Mouse (Mus musculus) thymus, postnatal 10 days (tissue): ENCODE results near the gene R3hdm2.

Source experiments
- DNase-seq, 2 experiments: peaks; one replicate each; pipeline ENCODE4 v3.0.0; 2021; ENCODE audit warnings: low spot score in 2 of 2

R3hdm2 gene

DNA sequence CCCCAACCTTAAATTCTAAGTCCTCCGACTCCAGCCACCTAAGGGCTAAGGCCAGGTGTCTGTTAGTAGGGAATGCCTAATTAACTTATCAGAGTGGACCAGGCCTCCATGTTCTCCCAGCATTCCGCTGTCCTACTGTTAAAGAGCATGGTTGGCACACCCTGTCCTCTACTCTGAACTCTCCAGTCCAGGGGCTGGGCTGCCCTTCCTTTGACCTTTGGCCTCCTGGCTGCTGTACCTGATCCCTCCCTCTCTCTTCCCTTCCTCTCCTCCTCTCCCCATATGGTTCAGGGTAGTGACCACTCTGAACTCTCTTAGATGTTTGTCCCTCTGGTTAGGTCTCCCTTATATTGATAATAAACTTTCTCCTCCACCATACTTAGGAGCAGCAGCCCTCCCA lies 45.7 kb downstream of the R3hdm2 start:
- no peak for DNase-seq

DNA sequence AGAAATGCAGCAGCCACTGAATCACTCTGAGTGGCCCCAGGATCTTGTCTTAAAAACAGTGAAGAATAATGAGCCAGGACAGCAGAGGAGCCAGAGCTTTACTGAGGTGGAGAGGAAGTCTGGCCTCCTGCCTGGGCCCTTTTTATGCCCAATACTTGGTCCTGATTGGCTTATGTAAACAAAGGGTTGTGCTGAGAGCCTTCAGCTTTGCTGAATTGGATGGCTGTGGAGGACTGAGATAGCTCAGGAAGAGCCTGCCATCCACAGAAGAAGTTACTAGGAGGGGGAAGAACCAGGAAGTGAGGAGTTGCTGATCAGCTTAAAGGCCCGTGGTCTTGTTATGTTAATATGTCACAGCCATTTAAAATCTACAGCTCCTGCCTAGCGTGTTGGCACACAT lies 46.5 kb downstream of the R3hdm2 start:
- DNase-seq, result no peak

DNA sequence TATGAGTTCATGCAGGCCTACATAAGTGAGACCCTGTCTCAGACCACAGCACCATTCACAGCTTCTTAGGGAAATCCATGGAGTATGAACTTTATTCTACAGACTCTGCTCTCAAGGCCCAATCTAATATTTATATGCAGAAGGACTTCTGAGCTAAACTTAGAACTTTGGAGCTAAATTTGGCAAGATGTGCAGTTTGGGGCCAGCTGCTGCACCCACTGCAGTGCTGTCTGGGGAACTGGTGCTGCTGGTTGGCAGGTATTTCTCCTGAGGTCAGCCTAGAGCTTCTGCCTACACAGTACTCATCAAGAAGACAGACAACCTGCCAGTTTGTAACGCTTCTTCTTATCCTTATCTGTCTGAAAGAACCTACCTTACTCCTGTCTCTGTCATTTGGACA lies 47.0 kb downstream of the R3hdm2 start:
- DNase-seq, result no peak

DNA sequence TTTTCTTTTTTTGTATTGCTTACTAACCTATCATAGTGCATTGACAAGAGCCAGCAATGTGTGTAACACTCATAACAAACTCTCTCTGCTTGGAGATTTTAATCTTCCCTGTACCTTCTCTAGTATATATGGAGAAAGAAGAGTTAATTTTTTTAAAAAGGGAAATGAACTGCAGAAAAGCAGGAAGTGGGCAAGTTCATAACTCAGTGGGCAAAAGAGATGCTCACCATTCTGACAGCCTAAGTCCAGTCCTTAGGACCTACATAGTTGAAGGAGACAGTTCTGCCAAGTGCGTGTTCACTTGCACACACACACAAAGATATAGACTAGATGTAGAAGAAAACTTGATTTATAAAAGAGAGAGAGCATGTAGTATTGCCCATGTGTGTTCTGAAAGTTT lies 47.9 kb downstream of the R3hdm2 start:
- no peak for DNase-seq

DNA sequence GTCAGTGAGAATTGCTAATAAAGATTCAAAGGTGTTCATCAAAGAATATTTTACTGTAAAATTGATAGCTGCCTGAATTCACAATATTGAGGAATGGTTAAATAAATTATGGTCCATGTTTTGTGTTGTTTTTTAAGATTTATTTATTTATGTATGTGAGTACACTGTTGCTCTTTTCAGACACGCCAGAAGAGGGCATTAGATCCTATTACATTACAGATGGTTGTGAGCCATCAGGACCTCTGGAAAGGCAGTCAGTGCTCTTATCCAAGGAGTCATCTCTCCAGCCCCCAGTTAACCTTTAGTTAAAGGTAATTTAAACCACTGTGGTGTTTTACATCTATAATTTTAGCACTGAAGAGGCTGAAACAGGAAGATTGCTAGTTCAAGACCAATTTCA lies 49.4 kb downstream of the R3hdm2 start:
- DNase-seq, result no peak

DNA sequence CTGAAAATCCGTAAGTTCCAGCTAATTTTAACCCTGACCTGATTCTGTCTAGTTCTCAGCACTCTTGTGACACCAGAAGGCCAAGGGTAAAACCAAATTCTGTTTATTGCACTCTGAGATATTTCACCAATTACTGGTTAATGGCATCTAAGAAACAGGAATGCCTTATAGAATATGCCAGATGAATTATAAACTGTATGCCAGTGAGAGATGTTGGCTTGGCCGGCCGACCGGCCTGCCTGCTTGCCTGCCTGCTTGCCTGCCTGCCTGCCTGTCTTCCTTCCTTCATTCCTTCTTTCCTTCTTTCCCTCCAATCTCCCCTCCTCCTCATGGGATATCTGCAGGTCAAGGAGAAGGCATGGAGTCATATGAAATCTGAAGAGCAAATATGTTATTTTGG lies 52.3 kb downstream of the R3hdm2 start:
- no peak for DNase-seq

DNA sequence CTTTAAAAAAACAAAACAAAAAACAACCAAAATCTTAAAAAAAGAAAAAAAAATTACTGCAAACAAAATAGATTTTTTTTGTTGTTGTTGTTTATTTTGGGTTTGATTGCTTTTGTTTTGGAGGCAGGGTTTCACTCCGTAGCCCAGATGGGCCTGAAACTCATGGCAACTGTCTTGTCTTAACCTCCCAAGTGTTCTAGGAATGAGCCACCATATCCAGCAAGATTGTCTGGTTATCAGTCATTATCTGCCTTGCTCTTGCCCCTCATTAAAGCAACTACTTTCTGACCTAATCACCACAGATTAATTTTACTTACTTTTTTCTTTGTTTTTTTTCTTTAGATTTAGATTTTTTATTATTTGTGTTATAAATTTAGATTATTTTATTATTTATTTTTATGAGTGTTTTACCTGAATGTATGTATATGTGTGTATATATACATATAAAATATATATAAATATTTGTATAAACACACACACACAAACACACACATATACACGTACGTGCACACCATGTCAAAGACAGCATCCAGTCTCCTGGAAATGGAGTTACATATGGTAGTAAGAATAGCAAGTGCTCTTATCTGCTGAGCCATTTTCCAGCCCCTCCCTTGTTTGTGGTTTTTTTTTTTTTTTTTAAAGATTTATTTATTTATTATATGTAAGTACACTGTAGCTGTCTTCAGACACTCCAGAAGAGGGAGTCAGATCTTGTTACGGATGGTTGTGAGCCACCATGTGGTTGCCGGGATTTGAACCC lies 57.4 kb downstream of the R3hdm2 start:
- DNase-seq, result no peak

DNA sequence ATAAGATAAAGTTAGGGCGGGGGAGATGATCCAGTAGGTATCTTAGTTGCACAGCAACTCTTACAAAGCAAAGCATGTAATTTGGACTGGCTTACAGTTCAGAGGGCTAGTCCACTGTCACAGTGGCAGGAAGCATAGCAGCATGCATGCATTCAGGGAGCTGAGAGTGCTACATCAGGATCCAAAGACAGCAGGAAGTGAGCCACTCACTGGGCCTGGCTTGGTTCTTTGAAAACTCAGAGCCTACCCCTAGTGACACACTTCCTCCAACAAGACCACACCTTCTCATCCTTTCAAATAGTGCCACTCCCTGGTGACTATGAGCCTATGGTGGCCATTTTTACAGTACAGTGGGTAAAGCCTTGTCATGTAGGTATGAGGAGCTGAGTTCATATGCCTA lies 73.6 kb downstream of the R3hdm2 start:
- DNase-seq, result no peak

DNA sequence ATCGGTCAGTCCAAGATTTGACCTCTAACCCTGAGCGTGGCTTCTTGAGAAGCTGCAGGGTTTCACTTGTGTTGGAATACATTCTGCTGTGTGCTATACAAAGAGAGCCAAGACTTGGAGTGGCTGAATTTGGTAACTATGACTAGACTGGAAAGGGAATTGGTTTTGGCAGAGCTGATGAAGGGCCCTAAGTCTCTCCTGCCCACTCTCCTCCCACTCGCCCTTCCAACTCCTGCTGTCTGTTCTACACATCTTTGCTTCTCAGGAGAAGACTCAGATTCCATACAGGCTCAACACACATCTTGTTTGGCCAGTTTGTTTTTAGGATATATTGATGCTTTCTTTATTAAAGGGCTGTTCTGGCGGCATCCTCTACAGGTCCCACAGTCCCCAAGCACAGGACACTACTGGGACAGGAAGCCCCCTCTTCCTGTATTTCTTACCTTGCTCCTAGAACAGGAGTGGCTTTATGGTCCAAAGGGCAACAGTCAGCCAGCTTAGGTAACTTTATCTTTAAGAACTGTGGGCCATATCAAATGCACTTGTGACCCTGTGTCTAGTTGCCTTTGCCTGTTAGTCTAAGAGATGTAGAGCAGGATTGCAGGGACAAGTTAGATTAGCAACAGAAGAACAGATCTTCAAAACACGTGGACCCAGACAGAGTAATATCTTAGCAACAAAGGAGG lies 82.4 kb downstream of the R3hdm2 start:
- no peak for DNase-seq

DNA sequence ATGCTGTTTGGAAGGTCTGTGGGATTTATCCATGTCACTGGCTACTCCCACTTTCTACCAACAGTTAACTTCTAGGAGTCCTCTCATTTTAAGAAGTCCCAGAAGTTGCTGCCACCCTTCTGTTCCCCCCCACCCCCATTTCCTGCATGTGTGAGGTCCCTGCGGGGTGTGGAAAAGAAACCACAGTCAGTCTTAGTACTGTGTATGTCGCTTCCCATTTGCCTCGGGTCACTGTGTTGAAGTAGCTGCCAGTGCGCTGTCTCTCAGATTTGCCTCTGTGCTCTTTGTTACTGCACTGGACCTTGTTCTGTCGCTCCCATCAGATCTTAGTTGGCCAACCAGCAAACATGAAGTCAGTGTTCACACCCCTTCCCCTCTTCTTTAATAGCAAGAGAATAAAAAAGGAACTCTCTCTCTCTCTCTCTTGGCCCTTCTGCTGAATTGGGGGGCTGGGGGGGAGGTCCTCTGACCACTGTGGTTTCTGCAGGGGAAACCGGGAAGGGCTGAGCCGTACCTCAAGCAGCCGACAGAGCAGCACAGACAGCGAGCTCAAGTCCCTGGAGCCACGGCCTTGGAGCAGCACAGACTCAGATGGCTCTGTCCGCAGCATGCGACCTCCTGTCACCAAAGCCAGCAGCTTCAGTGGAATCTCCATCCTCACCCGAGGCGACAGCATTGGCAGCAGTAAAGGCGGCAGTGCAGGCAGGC lies 91.3 kb downstream of the R3hdm2 start:
- DNase-seq, result peak; percentile 27 to 56

DNA sequence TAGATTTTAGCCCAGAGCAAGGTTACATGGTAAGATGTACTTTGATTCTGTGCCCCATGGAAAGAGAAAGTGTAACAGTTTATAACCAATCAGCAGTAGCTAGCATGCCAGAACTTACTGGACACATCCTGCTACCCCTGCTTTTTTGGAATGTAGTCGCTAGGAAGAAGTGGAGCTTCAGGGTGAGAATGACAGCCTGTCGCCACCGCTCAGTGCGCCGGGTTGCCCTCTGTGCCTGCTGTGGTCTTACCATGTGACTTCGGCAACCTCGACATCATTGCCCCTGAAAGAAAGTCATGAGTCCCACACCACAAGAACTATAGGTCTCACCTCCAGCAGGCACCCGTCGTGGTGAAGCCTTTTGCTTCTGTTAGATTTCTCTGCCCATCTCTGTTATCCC lies 92.6 kb downstream of the R3hdm2 start:
- no peak for DNase-seq

DNA sequence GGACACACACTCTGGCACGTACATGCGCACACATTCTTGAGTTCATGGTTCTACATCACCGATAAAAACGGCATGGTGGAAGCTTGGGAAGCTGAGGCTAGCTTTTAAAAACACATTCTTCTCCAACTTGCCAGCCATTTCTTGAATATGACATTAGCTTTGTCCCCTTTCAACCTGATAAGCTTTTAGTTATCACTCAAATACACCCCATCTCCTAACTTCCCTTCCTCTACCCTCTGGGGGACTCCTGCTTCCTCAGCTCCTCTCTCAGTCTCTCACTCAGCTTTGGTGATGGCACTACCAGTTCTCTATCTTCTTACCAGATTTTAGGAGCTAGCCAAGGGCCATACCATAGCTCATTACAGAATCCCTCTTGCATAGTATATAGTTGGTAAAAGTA lies 95.0 kb downstream of the R3hdm2 start:
- no peak for DNase-seq

DNA sequence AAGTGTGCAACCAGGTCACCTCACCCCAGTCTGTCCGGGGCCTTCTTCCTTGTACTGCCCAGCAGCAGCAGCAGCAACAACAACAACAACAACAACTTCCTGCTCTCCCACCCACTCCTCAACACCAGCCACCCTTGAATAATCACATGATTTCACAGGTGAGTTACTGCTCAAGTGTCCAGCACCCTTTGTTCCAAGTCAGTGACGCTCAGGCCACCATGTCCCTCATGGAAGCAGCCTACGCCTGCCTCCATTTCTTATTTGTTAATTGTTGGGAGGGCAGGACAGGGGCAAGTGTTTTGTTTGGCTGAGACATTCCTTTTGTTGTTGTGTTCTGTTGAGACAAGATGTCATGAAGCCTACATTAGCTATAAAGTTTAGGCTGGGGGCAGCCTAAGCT lies 96.4 kb downstream of the R3hdm2 start:
- DNase-seq, result no peak

DNA sequence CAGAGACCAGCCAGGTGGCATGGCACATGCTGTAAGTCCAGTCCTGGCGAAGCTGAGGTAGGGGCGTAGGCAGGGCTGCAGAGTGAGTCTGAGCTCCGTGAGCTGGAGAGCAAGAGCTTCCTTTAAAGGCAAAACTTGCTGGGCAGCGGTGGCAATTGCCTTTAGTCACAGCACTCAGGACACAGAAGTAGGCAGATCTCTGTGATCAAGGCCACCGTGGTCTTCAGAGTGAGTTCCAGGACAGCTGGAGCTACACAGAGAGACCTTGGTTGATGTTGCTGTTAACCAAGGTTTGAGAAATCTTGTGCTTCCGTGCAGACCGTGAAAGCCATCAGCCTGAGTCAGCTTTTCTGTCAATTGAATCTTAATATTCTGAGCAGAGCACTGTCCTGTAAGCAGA lies 97.2 kb downstream of the R3hdm2 start:
- DNase-seq, result no peak

DNA sequence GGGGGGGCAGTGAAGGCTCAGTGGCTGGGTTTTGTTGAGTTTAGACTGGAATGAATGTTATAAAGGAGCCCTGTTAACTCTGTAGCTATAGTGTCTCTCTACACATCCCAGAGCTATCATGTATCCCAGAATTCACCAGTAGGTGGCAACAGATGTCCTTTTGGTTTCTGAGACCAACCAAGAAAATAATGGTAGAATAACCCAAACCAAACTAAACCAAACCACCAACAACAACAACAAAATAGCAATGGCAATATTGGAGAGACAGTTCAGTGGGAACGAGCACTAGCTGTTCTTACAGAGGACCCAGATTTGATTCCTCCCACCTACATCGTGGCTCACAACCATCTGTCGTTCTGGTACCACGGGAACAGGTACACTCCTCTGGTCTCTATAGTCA lies 99.0 kb downstream of the R3hdm2 start:
- DNase-seq, result peak in 1 of 2 experiments; percentile 31

DNA sequence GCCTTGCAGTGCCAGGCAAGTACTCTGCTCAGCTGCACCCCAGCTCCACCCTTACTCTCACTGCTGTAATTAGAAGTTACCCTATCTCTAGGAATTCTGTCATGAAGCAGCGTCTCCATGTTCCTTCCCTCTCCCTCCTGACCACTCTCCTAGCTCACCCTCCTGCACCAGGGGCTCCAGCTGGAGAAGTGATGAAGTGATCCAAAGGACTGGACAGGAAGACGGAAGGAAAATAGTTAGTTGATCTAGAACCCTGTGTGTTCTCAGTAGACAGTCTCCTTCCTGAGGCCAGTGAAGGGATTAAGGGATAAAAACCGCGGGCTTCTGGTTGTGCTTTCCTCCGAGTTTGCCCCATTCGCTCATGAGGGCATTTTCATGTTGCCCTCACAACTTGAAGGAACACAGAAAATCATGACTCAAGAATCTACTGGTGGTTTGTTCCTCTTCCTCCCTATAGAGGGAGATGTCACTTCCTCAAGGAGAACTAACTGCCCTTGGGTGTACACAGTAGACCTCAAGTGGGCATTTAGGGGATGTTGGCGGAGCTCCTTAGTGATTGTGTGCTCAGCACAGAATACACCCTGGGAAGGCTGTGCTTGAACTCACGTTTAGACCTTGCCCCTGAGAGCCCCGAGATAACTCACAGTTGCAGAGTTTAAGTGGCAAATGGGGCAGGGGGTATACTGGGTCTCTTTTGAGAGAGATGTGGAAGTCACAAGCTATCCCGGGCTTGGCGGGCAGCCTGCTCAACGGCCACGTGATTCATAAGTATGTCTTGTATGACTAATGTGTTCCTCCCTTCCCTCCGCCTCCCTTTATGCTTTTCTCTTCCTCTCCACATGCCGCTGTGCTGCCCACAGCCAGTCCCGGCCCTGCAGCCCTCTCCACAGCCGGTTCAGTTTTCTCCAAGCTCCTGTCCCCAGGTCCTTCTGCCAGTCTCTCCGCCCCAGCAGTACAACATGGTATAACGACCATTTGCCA lies 101.0 kb downstream of the R3hdm2 start:
- no peak for DNase-seq

DNA sequence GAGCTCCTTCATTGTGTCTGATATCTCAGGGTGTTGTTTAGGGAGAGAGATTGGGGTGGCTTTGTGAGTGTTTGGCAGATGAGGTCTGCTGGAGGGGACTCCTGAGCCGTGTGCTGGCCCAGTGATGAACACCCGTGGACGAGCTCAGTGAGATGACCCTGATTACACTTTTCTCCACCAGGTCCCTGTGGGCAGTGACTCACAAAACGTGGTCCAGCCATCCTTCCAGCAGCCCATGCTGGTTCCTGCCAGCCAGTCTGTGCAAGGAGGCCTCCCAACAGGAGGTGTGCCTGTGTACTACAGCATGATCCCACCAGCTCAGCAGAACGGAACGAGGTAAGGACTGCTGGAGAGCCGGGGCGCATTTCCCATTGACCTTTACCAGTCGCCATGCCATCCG lies 105.1 kb downstream of the R3hdm2 start:
- no peak for DNase-seq

DNA sequence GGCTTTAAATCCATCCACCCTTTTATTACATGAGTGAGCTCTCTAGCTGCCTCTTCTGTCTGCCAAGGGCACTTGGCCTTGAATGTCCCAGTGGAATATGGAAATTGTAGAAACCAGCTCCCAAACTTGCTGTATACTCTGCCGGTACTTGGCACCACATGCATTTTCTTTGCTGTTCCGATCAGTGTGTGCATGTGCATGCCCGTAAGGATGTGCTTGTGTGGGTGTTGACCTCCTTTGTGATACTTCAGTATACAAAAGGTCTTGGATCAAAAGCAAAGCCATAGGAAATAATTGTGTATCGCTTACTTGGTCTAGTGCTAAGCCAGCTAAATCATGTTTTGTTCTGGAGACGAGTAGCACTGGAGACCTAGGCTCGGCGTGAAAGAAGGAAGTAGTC lies 108.7 kb downstream of the R3hdm2 start:
- no peak for DNase-seq

DNA sequence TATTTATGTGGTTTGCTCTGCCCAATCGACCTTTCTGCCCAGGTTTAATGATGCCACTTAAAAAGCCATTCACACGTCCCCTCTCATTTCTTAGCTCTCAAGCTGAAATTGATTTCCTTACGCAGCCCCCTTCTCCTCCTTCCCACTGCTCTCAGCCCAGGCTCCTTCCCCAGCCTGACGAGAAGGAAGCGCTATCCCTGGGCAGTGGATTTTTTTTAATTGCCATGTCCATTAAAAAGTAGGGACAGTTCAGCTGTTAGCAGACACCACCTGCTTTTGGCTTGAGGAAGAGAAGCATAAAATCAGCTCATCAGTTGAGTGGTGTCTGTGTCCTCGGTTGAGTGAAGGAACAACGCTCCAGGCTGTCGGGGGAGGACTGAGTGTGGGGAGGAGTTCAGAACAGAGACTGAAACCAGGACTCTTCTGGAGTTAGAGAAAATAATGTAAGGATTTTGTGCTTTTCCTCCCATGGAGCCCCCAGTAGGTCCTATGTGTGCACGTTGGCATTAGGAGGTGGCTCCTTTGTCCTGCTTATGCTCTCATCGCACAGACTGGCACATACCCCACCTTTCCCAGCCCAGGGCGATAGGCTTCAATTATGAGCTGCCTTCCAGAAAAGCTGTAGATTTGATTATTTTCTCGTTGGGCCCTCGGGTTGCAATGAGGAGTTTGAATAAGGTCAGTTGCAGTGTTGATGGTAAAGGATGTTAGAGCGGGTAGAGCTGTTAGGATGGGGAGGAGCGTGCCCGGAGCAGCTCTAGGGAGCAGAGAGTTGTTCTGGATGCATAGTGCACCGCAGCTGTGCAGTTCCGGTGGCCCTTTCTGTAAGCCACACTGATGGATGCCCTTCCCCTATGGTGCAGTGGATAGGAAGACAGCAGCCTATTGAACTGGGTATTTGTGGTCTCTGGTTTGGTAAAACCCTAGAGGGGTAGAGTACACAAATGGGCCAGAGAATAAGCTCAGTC lies 110.3 kb downstream of the R3hdm2 start:
- no peak for DNase-seq

DNA sequence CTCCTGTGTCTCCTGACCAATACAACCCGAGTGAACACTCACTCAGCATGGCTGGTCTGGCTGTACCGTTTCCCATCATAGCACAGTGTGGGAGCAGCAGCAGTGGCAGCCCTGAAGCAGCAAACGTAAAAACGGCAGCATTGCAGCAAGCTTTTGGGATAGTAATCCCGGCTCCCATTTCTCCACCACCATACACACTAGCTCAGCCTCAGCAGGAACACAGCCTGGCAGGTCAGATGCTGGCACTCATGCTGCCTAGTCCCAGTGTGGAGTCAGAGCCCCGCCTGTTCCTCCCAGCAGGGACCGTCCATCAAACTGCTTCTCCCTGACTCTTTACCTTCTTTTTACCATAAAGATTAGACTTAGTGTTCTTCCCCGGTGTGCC lies 111.0 kb downstream of the R3hdm2 start:
- DNase-seq, result no peak

DNA sequence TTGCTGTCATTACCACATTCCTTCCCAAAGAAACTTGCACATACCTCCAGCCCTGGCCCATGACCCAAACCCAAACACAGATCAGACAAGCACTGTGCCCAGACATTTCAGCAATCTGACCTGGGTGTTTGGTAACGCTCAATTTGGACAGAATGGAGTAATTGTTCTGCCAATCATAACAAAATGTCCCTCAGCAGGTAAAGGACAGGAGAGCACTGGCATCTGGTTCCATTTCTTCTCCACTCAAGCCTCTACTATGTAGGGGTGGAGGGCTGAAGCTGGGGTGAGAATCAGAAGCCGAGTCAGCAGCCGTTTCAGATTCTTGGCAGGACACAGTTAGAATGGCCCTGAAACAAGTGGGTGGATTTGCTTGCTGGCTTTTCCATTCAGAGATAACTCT lies 112.0 kb downstream of the R3hdm2 start:
- no peak for DNase-seq
